Mouse (Mus musculus) urinary bladder, adult 2 months (tissue): Measurements from ENCODE around the gene Amz1. TPM values are rescaled to one million over a fixed set of nuclear protein-coding genes. Genes with fewer than 3 reads are reported as not detected.

ENCODE experiments used
- DNase-seq: peaks from one replicate; pipeline ENCODE4 v3.0.0; 2022; ENCODE audit warnings: low spot score
- polyA plus RNA-seq: library from polyadenylated mRNA; depleted of rRNA; stranded (reverse); fragments of >200 nt; gene quantifications from 2 replicates; pipeline ENCODE4 v1.2.3, GENCODE M21; 2012

Gene Amz1
- polyA plus RNA-seq, 1 experiment, result 1.2 TPM

DNA sequence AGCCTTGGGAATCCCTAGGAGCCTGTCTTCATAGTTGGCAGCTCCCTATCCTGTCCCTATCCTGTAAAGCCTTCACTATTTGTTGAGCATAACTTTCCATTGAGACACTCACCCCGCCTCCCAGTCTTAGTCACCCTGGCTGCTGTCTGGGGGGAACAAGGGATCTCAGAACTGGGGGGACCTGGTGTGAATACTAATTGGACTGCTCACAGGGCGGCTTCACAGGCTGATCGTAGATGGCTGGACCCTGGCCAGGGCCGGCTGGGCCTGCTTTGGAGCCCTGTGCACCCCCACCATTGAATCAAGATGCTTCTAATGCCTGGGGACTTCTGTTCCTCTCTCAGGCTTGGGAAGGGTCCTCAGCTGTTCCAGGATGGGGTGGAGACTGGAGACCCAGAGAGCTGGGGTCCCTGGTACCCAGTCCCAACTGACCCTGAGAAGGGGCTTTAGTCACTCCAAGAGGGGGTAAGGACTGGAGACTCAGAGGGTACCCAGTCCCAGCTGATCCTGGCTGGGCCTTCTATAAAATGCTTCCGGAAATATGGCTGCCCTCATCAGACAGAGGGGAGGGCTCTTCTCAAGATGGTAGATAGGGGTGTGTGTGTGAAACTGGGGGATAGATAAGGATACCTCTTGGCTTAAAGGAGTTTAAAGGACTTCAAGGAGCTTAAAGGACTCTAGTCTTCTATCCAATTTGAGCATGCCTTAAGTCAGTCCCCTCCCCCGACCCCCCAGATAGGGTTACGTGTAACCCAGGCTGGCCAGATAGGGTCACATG is 2.3 kb downstream of the Amz1 start:
- no peak for DNase-seq

DNA sequence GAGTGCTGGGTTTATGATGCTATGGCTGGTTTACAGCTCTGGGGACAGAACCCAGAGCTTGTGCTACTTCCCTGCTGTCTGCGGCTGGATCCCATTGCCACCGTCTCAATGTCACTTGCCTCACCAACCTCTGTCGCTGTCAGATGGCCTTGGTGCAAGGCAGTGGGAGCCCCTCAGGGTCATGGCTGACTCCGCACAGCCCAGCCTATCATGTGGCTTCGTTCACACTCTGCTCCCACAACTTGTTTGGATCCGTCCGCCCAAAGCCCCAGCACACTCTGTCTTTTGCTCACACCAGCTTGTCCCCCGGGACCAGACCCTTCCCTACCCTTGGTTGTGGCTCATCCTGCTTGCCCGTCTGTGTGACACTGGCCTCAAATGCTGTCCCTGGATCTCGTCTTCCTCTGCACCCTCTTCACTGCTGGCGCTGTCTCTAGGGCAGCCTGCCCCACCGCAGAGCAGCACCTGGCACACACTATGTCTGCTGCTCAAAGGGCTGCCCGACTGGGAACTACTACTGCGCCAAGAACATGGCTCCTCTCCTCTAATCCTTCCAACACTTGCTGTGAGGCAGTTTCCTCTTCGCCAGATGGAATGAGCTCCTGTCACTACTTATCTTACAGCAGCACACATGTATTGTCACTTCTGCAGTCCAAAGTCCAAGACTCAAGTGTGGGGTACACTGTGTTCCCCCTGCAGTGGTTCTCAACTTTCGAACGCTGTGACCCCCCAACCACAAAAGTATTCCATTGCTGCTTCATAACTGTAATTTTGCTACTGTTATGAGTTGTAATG is 3.2 kb downstream of the Amz1 start:
- no peak for DNase-seq

DNA sequence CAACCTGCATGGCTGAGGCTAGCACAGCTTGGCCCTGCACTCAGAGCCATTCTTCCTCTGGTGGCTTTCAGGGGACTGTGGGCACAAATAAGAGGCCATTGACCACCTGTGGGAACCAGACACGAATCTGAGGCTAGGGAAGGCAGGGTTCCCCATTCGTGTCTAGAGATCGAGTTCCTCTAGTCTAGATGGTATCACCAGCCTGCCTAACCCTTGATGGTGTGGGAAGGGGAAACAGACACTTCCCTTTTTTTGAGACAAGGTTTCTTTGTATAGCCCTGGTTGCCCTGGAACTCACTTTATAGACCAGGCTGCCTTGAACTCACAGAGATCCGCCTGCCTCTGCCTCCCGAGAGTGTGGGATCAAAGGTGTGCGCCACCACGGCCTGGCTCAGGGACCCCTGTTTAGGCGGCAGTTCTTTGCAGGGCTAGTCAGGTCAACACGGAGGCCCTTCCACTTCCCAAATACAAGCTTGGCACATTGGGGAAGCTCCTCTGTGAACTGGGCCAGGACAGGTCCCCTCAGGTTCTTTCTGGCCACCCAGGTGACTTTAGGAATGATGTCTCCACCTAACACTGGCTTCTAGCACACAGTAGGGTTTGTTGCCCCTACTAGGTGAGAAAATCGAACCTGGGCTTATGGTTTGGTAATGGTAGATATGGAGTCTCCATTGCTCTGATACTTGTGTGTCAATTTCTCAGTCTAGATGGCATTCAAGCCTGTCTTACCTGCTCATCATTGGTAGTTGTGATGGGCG is 7.3 kb downstream of the Amz1 start:
- DNase-seq, result no peak

DNA sequence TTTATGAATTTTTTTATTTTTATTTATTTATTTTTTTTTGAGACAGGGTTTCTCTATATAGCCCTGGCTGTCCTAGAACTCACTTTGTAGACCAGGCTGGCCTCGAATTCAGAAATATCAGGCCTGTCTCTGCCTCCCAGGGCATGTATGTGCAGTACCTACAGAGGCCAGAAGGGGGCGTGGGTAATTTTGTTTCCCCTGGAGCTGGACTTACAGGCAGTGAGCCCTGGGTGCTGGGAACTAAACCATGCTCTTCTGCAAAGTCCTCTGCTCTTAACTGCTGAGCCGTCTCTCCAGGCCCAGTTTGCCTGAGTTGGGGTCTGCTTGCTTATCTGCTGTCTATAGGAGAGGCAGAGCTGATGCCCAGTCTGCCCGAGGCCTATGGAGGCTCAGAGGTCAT is 8.3 kb downstream of the Amz1 start:
- no peak for DNase-seq

DNA sequence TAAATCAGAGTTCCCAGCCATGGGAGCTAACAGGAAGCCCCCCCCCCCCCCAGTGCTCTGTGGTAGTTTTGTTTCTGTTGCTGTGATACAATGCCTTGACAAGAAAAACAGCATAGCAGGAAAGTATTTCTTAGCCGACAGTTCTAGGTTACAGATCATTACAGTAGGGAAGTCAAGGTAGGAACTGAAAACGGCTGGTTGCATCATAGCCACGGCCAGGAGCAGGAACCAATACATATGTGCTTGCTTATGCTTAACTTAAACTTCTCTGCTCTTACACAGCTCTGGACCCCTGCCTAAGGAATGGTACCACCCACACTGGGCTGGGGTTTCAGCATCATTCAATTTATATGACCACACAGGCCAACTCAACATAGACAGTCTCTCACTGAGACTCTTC is 9.4 kb downstream of the Amz1 start:
- DNase-seq, result no peak

DNA sequence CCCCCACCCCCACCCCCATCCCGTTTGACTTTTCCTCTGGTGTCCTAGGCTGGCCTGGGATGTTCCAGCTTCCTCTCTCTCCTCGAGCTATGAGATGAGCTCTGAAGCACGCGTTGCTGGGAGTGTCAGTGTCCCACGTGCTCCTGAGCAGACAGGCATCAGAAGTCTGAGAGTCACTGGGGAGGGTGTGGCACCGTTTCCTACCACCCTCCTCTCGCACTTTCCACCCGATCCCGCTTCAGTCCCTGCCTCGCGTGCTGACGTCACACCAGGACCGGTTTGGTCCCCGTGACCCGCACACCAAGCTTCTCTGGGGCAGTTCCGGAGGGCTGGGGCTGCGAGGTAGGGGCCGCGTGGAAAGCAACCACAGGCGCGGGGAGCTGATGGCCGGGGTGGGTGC is 11.4 kb downstream of the Amz1 start:
- no peak for DNase-seq

DNA sequence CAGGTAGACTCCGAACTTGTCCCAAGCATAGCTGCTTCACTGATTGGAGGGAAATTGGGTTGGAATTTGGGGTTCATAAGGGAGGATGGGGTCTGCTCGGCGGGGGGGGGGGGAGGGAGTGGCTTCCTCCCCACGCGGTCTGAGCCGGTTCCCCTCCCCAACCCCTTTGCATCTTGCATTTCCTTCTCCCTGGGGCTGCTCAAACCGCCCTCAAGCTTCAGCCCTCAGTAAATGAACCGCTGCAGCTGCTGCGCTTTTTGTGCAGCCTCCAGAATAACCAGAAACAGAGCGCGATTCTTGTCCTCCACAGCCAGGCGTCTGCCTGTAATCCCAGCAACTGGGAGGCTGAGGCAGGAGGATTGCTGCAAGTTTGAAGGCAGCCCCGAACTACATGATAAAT is 12.2 kb downstream of the Amz1 start:
- DNase-seq, result no peak

DNA sequence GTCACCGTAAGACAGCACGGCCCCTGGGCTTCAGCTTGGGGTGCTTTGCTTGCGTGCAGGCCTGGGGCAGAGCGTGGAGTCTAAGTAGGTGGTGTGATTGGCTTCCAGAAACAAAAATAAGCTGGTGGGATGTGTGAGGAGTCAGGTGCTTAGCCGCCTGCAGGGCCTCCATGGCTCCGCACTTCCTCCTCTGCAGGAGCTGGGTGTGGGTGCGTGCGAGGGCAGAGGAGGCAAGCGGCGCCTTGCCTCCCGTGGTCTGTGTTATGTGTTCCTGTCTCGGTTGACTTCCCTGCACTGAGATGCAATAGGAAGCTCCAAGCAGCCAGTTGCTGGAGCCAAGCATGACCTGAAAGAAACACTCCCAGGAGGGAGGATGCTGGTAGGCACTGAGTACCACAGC is 15.9 kb downstream of the Amz1 start:
- no peak for DNase-seq

DNA sequence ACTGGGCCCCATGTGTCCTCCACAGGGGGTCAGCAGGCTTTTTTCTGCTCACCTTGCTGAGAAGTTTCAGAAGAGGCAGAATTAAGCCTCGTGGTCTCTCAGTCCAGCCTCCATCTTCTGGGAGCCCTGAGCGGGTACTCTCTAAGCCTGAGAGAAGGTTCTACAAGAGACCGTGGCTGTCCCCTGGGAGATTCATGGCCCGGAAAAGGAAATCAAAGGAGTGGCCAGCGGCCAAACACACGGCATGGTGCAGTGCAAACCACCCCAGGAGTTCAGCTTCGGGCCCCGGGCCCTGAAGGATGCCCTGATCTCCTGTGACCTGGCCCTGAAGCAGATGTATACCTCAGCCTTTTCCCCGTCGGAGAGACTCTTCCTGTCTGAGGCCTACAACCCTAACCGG is 17.1 kb downstream of the Amz1 start:
- DNase-seq, result no peak

DNA sequence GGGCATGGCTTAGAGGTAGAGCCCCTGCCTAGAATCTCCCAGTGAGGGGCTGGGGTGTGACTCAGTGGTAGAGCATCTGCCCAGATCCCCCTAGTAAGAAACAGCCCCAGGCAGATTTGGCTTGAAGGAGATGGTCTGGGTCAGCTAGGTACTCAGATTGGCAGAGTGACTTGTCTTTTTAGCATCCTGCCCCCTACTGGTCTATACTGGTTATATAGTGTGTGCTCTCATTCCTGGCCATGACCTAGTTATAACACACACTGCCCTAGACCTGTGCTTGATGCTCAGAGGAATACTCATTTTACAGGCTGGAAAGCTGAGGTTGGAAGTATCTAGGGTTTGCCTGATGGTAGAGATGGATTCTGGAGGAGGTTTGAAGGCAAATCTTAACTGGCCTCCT is 17.9 kb downstream of the Amz1 start:
- DNase-seq, result no peak

DNA sequence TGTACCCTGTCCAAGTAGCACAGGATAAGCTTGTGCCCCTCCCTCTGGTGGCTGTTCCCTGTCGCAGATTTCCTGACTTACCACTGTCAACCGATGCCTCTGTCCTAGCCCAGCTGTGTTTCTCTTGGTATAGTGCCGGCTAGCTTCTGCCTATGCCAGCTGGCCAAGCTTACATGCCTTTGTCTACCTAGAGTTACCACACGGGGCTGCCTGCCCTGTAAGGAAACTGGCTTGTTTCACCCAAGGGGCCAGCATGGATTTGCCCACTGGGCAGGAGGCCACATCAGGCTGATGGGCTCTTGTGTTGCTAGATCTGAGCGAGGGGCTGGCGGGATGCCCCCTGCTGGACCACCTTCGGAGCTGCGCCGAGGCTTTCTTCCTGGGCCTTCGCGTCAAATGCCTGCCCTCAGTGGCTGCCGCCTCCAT is 19.8 kb downstream of the Amz1 start:
- DNase-seq, result no peak

DNA sequence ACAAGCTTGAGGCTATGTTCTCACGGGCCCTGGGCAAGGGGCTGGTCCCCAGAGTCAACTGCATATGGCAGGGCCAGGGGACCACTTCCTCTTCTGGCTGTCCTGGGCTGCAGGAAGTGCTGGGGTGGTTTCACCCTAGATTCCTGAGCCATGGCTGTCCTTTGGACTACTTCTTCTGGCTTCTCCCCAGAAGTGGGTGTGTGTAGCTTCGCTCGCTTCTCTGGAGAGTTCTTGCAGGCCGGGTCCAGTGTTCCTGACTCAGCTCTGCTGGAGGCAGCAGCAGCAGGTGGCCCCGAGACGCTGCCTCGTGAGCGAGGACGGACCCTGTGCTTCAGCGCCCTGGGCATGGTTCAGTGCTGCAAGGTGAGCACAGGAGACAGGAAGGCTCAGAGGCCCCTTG is 24.5 kb downstream of the Amz1 start:
- DNase-seq, result no peak

DNA sequence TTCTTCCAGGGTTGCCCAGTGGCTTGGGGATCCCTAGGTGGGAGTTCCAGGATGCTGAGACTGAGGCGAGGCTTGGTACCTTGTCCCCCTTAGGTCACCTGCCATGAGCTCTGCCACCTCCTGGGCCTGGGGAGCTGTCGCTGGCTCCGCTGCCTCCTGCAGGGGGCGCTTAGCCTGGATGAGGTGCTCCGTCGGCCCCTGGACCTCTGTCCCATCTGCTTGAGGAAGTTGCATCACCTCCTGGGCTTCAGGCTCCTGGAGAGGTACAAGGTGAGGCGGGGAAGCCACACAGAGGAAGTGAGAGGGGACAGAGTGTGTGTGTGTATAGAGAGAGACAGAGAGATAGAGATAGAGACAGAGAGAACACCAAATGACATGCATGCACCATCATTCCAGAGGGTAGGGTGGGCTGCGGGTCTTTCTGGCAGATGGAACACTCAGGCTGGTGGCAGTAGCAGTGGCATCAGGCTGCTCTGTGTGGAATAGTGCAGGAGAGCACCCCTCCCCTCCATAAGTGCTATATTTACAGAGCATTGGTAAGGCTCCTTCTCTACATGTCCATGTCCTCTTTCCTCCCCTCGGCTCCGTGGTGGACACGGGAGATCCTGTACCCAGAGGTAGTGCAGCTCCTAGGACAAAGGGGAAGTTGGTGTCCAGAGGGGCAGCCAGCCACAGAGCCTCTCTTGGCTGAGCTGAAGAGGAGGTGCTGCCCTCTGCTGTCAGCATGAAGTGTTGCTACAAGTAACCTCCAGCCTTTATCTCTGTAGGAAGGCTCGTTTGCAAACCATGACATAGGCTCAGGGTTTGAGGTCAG is 25.3 kb downstream of the Amz1 start:
- DNase-seq, result peak; percentile 54

DNA sequence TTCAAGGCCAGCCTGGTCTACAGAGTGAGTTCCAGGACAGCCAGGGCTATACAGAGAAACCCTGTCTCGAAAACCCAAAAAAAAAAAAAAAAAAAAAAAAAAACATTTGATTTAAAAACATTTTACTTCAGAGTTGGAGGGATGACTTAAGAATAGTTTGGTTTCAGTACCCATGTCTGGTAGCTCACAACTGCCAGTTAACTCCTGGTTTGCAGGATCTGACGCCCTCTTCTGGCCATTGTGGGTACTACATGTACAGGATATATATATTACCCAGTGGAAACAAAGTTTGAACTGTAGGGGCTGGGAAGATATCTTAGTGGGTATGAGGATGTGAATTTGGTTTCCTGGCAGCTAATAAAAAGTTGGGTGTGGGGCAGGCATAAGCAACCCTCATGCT is 27.0 kb downstream of the Amz1 start:
- DNase-seq, result no peak

DNA sequence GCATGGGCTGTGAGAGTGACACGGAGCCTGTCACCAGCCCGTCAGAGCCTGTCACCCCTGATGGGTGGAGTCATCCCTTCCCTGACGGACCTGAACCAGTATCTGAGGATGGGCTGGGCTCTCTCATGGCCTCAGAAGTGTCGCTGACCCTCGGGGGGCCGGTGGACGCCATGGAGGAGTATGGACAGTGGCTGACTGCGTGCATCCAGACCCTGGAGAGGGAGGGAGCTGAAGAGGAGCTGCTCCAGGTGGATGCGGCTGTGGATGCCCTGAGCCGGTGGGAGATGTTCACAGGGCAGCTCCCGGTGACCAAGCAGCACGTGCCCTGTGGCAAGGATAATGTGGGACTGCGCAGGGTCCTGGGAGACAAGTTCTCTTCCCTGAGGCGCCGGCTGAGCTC is 28.1 kb downstream of the Amz1 start:
- no peak for DNase-seq

DNA sequence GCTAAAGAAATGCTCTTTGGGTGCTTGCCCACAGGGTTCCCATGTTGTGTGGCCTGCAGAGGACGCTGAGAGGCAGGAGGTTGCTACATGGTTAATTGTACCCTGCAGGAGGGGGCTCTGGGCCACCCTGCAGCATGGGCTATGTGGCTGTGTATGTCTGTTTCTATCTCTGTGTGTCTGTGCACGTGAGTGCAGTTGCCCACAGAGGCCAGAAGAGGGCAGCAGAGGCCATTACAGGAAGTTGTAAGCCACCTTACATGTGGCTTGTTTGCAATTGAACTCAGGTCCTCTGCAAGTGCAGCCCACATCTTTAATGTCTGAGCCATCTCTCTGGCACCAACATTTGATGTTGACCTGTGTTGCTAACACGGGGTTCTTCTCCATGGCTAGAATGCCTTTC is 28.7 kb downstream of the Amz1 start:
- DNase-seq, result no peak

DNA sequence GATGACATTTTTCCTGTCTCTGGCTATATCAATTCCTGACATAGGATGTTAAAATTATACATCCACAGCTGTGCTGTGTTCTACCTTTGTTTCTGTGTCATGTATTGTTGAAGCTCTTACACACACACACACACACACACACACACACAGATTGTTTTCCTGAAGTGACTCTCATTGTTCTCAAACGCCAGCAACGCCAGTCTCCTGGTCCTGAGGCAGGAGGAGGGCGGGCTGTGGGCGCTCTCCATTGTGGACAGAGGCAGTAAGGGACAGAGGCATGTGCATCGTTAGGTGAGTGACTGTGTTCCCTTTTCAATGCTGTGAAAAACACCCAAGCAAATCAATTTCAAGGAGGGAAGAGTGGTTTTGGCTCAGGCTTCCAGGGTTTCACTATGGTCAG is 29.3 kb downstream of the Amz1 start:
- DNase-seq, result no peak

DNA sequence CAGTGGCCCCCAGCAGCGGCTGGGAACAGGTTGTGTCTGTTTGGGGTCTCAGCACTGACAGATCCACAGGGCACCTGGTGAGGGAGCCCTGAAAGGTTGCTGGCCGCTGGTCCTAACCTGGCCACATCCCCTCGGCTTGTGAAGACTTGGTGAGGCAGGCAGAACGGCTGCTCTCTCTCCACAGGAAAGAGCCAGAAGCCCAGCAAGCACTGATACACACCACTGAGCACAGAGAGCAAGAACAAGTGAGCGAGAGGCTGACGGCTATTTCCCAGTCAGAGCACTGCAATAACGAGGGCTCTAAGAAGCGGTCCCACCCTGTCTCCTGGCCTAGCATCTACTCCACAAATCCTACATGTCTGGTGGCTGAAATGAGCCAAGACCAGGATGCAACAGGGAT is 34.9 kb downstream of the Amz1 start:
- DNase-seq, result no peak

DNA sequence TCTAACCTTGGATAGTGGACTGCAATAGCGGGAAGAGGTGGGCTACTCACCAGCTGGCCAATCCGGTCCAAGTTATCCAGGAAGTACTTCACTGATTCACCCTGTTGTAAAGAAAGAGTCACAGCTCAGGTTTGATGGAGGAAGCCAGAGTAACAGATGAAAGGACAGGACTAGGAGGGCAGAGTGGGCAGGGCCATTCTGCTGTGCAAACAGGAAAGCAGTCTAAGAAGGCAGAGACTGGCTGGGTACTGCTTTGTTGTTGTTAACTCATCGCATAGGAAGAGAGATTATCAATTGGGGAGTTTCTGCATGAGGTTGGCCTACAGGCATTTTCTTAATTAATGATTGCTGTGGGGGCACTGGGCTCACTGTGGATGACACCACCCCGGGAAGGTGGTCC is 38.6 kb downstream of the Amz1 start:
- no peak for DNase-seq

DNA sequence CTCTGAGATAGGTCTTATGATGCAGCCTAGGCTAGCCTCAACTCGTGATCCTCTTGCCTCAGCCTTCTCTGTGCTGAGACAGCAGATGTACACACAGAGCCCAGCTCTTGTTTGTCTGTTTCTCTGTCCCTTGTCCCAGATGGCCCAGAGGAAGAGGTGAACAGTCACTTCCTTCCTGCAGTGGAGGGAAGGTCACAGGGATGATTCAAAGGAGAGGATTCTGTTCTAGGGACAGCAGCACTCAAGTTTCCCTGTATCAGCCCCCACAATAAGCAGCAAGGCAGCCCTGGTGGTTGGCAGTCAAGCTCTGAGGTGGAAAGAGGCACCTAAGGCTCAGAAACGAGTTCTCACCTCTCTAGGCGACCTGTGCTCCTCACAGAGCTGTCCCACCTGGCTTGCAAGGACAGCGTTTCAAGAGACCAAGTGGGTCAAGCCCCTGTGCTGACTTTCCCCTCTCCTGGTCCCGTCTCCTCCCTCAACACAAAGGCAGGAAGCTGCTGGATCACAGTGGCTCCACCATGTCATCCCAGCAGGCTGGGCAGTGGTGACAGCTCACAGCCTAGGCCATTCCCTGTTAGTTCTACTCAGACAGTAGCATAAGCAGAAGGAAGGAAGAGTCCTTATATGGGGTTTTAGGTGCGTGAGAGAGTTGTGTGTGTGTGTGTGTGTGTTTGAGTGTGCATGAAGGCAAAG is 41.1 kb downstream of the Amz1 start:
- DNase-seq, result no peak

DNA sequence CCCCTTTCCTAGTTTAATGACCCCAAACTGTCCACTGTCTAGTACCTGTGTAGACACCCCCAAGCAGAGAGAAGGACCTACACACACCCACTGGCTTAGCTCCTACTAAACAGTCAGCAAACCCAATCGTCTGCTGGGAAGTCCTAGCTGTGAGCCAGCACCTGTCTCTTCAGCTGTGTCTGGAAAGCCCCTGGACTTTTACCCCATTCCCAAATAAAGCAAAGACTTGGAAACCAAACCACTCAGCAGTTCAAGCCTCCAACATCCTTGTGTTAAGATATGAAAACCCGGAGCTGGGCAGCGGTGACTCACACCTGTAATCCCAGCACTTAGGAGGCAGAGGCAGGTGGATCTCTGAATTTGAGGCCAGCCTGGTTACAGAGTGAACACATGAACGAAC is 42.6 kb downstream of the Amz1 start:
- DNase-seq, result no peak
